Mouse (Mus musculus) spleen, adult 18-20 months (tissue): ENCODE data around the gene Umodl1.

ENCODE experiments used
- DNase-seq, 2 experiments: peaks; one replicate each; pipeline ENCODE4 v3.0.0; 2022; ENCODE audit warnings: mixed read lengths in 2 of 2

Umodl1 gene

GRCm38 (mm10) chr17:31000897-31001296, 46.5 kb downstream of the Umodl1 start:
- no peak for DNase-seq

- no peak for DNase-seq
These were observed 48.2 kb downstream of the Umodl1 start for GRCm38 (mm10) chr17:31002613-31003012.

GRCm38 (mm10) chr17:31005284-31005683, 50.8 kb downstream of the Umodl1 start:
- DNase-seq, result no peak

- no peak for DNase-seq
These were observed 52.9 kb downstream of the Umodl1 start for GRCm38 (mm10) chr17:31007357-31007756.

- no peak for DNase-seq
These were observed 54.0 kb downstream of the Umodl1 start for GRCm38 (mm10) chr17:31008416-31008815.

GRCm38 (mm10) chr17:31011551-31012394, 57.3 kb downstream of the Umodl1 start:
- DNase-seq, result peak; percentile 18 to 61

GRCm38 (mm10) chr17:31018267-31018666, 63.8 kb downstream of the Umodl1 start:
- DNase-seq, result peak; percentile 20 to 66

GRCm38 (mm10) chr17:31019505-31019904, 65.1 kb downstream of the Umodl1 start:
- DNase-seq, result peak; percentile 24 to 74

- DNase-seq, result no peak
These were observed 65.6 kb downstream of the Umodl1 start for GRCm38 (mm10) chr17:31020078-31020477.

GRCm38 (mm10) chr17:31021276-31021675, 66.8 kb downstream of the Umodl1 start:
- no peak for DNase-seq

- no peak for DNase-seq
These were observed 69.8 kb downstream of the Umodl1 start for GRCm38 (mm10) chr17:31024125-31024781.

- no peak for DNase-seq
These were observed 70.3 kb downstream of the Umodl1 start for GRCm38 (mm10) chr17:31024782-31025125.

GRCm38 (mm10) chr17:31026986-31027385, 72.5 kb downstream of the Umodl1 start:
- DNase-seq, result no peak

- DNase-seq, result no peak
These were observed 73.3 kb downstream of the Umodl1 start for GRCm38 (mm10) chr17:31027723-31028122.

GRCm38 (mm10) chr17:31028821-31029370, 74.5 kb downstream of the Umodl1 start:
- DNase-seq, result no peak

- DNase-seq, result no peak
These were observed 75.0 kb downstream of the Umodl1 start for GRCm38 (mm10) chr17:31029407-31029806.

- no peak for DNase-seq
These were observed 77.9 kb downstream of the Umodl1 start for GRCm38 (mm10) chr17:31032341-31032740.

GRCm38 (mm10) chr17:31033251-31033650, 78.8 kb downstream of the Umodl1 start:
- DNase-seq, result peak in 1 of 2 experiments; percentile 4

GRCm38 (mm10) chr17:31034165-31034564, 79.7 kb downstream of the Umodl1 start:
- DNase-seq, result peak in 1 of 2 experiments; percentile 2

- no peak for DNase-seq
These were observed 80.4 kb downstream of the Umodl1 start for GRCm38 (mm10) chr17:31034674-31035356.

GRCm38 (mm10) chr17:31036168-31036876, 81.9 kb downstream of the Umodl1 start:
- peak in 1 of 2 experiments; percentile 2 for DNase-seq

- no peak for DNase-seq
These were observed 82.9 kb downstream of the Umodl1 start for GRCm38 (mm10) chr17:31037331-31037730.

- DNase-seq, result peak in 1 of 2 experiments; percentile 20
These were observed 83.9 kb downstream of the Umodl1 start for GRCm38 (mm10) chr17:31038381-31038780.
